Mouse (Mus musculus) urinary bladder, postnatal 10 days (tissue): ENCODE results near the gene Mis12.

Experiments
- DNase-seq: peaks from one replicate; pipeline ENCODE4 v3.0.0; 2022; ENCODE audit warnings: low spot score

Mis12 gene

DNA sequence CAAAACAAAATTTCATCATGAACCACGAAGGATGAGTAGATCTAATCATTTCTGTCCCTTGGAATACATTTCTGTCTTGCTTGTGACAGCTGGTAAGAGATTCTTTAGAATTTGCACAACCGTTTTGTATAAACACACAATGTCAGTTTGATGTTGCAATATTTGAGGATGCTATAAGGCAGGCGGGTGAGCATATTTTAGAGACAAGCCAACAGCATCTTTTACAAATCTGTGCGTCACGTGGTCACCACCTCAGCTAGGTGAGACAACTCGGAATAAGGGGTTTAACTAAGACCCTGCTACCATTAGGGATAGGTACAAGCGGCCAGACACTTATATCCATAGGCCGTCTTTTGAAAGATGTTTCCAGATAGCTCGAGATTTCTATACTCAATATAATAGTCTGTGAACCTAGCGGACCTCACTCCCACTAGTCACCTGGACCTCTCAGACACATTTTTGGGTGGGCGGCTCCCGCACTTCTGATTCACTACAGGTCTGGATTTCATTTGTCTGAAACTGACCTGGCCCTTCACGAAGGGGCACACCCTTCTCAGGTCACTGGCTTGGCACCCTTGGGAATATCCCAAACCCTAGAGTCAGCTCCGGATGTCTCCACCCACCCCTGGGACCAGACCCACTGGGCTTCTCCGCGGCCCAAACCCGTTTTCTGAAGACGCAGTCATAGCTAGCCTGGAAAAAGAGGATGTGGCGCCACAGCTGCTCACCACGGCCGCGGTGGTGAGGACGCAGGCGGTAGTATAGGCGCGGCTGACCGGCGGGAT is 803 bp upstream of the Mis12 start:
- no peak for DNase-seq

DNA sequence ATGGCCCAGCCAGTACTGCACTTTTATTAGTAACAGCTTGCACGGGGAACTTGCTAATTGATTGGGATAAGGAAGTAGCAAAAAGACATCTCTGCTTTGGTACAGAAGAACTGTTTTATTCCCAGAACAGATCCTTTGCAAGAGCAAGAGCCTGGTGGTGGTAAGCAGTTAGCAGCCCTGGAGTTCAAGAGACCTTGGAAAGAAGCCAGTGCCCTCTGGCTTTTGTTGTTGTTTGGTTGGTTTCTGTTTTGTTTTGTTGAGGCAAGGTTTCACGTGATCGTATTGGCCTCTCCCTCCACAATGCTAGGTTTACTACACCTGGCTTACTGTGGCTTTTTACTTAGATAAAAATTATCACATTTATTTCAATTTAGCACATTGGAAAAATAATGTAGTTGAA is 8.9 kb downstream of the Mis12 start:
- no peak for DNase-seq

DNA sequence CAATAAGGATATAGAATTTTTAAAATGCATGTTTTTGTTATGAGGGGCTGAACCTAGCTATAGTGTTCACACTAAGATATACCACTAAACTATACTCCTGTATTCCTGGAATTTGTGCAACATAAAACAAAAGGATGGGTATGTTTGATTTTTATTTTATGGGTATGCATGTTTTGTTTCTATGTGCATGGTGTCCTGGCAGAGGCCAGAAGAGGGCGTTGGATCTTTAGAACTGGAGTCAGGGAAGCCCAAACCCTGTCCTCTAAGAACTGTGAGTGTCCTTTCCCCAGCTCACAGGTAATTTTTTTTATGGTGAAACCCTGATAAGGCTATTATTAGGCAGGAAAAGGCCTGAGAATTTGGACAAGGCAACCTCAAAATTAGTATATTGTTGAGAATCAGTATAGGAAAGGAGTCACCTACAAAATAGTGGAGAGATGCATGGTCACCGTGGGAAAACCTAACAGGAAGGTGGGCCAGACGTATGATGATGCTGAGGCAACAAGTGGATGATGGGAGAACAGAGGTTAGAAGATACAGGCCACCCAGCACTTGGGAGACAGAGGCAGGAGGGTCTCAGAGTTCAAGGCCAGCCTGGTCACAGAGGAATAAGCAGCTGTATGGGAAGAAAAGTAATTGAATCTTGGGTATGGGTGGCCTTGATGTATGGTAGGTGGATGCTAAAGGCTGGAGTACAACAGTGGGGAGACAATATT is 10.2 kb downstream of the Mis12 start:
- DNase-seq, result no peak

DNA sequence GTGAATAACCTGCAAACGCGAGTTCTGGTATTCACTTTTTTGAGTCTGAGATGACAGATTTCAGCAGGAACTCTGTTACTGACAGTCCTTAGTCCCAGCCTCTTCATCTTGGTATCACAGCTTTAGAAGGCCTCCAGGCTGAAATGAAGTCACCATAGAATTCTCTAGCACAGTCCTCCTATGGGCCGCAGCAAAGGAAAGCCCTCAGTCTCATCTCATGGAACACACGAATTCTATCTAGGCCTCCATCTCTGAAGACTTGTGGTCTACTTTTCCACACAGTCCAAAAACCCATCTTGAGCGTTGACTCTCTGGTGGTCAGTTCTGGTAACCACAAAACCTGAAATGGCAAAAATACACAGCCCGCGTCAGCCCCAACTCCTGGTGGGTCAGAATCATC is 12.7 kb downstream of the Mis12 start:
- no peak for DNase-seq

DNA sequence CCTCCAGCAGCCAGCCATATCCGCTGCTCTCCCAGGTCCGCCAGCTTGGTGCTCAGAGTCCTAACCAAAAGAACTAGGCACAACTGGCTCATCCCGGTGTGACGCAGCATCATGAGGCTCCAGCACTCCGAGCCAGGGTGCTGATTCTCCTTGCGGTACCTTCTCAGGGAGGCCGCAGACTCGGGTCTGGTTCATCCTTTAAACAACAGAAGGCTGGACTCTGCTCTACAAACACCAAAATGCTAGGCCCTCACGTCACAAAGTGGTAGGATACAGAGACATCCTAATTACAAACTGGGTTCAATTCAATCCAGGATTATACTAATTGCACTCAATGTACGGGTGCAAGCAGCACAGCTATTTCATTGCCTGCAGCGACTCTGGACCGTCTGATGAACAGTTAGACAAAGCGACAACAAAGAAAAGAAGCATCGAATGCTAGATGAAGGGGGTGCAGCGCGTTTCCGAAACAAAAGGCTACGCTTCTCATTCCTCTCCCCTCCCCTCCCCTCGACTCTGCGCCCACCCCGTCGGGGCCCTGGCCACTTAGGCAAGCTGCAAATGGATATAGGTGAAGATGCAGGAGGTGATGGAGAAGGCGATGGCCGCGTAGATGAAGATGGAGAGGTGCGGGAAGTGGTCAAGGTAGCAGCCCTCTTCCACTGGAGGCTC is 13.2 kb downstream of the Mis12 start:
- no peak for DNase-seq

DNA sequence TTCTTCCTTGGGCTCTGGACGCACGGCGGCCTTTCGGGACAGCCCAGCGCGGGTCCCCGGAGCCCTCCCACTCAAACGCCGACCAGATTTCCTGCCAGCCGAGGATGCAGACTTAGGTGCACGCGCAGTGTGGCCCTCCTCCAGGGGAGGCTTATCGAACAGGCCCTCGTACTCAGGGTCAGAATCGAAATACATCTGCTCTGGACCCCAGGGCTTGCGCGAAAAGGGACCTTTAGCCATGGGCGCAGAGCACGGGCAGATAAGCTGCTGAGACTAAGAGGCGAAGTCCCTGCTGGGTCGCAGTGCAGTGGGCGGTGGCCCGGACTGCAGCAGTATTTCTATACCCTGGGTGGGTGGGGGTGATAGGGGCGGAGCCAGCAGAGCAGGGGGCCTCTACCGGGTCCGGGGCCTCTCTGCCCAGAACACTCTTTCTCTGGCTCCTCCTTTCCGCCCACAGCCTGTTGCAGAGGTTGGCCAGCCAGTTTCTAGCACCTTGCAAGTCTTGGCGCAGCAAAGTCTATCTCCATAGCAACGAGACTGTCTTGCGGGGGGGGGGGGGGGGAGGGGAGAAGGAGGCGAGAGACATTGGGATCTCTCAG is 13.9 kb downstream of the Mis12 start, which contains the start of gene 6330403K07Rik:
Gene 6330403K07Rik, minus strand, starts transcription at position 351 of the 599 bp plus-strand sequence.
- no peak for DNase-seq

DNA sequence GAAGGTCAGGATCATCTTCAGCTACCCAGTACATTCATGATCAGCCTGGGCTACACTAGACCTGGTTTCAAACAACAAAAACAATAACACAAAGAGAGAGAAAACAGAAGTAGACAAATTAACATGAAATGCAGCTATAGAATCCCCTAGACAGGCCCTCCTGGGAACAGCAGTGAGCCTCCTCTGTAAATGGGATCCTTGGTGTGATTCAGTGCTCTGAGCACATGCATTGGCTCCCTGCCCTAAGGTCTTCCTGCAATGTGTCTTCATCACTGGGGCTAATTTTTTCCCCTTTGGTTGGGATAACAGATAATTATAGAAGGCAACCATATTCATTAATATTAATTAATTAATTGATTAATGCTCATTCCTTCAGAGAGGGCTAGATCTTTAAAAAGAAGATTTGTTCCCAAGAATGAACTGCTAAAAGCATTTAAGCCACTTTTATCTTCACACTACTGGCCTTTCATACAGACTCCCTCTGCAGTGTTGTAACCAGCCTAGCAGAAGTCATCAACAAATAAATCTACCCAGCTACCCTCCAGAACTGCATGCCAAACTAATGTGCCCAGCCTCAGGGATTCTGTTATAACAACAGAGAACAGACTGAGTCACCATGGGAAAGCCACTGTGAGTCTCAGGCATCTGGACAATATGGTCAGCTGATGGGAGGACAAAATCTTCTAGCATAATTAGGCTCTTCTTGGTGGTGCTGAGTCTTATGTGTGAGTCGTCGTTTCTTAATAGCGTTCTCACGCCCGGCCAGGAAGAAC is 20.3 kb downstream of the Mis12 start:
- no peak for DNase-seq

DNA sequence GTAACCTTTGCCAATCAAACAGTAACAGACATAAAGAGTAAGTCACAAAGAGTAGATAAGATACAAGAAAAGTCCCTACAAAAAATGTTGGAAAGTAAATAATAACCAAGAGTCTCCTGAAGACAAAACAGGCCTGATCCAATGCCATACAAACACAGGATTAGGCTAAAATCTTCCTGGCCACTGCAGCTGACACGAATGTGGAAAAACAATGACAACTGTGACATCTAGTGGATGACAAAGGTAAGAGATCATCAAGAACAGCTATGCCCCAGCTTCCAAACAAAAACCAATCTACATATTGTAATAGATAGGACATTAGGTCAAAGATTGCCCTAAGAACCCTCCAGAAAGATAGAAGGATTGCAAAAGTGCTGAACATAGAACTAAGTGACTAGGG is 33.1 kb downstream of the Mis12 start:
- no peak for DNase-seq

DNA sequence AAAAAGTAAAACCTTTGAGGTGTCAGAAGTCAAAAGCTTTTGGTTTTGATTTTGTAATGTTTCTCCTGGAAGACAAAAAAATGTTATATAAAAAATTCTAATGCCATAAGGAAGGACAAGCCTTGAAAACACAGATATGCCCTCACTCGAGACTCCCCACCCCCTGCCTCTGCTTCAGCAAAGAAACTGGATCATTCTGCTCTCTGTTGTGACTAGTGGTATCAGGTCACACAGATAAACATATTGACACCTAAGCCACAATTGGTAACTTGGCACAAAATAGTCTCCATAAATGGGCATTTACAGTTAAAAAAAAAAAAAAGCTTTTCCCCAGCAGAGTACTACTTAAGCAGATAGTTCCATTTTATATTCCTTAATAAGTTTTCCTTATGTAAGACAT is 56.9 kb downstream of the Mis12 start:
- DNase-seq, result no peak
